Mouse (Mus musculus): Measurements from ENCODE around the gene Lpar3. TPM values are rescaled to one million over a fixed set of nuclear protein-coding genes. Genes with fewer than 3 reads are reported as not detected.

Gene Lpar3
- polyA plus RNA-seq, 1 experiment: not detected

DNA sequence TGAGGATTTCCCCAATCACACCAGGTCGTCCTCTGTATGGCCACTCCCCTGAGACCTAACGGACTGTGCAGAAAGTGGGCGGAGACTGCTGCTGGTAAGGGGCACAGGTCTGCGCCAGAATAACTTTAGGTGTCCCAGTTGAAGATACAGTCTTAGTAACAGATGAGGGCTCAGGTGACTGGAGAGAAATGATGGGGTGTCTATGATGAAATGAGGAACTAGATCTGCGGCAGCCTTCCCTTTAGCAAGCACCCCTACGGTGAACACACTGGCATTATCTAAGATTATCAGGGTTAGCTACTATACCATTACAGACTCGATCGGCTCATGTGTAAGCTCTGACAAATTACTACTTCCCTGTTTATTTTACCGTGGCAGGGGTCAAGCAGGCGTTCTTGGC lies 13.8 kb downstream of the Lpar3 start:
- no peak for TF ChIP-seq GATA1 (IDR thresholded peaks at IDR 0.05; ENCODE audit: low read length)

DNA sequence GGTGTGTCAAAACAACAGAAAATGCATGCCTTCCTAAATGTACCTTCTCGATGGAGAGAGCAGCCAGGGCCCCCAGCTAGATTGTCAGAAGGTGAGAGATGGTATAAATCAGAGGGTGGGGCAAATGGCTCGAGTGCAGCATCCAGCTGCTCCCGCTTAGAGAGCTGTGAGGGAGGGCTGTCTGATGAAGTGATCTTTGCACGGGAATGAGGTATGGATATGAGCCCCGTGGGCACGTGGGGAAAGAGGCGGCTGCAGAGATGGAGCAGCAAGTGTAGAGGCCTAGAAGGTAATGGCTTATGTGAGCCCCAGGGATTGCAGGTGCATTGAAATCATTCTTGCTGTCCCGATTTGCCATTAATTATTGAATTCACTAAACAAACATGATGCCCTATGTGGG lies 15.5 kb downstream of the Lpar3 start:
- TF ChIP-seq GATA1 (IDR thresholded peaks at IDR 0.05; ENCODE audit: low read length): no peak

DNA sequence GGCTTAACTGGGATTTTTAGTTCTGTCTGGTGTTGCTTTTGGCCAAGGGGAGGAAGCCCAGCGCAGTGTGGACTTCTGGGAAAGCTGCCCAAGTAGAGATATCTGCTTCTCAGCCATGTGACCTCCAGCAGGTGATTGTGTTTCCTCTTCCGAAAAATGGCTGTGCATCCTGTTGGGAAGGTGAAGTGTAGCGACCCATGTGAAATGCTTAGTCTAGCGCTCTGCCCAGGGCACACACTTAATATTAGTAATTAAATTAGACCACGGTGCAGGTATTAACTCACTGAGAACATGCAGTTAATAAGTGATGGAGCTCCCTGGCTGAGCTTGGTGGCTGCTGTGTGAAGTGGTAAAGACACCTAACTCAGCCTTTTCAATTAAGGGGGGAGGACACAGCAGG lies 16.9 kb downstream of the Lpar3 start:
- no peak for TF ChIP-seq GATA1 (IDR thresholded peaks at IDR 0.05; ENCODE audit: low read length)

DNA sequence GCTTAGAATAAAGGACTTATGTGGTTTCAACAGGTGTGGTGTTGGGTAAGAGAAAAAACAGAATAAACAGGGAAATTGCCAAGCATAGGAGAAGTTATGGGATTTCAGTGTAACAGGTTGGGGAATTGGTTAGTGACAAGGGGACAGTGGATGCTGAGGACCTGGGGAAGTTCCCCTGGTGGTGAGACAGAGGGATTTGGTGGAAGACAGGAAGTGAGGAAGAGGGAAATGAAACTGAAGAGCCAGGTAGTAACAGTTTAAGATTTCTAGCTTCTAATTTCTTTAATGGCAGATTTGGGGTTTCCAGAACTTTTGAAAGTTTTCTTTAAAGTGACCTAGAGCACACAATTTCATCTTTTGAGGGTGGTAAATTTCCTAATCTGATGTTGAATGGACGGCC lies 23.9 kb downstream of the Lpar3 start:
- no peak for TF ChIP-seq GATA1 (IDR thresholded peaks at IDR 0.05; ENCODE audit: low read length)

DNA sequence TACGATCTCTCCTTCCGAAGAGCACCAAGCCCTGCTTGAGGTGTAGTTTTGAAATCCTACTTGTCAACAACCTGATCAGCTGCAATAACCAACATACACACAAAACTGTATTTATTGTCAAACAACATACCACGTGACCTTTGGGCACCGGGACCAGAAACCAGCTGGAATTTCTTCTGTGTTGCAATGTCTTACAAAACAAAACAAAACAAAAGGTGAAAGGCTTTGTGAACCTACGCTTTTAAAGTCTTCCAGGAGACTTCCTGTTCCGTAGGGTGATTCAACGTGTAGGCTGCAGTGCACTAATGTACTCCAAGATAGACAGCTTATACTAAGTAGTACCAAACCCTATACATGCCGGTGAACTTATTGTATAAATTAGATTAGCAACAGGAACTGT lies 25.8 kb downstream of the Lpar3 start:
- no peak for TF ChIP-seq GATA1 (IDR thresholded peaks at IDR 0.05; ENCODE audit: low read length)

DNA sequence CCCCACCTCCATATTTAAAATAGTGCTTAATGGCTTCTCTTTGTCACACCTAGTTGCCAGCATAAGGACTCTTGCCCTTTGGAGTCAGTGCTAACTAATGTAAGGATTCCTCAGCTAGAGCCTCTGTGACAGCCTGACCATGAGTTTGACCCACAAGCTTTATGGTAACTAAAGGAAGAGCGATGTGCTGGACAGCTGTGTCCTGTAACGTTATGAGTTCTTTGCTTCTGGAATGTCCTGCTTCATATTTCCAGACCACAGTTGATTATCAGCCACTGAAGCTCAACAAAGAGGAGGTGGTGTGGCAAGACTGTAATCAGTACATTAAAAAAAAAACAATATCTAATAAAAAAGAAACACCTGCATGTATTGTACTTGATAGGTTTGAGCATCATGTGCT lies 26.2 kb downstream of the Lpar3 start:
- TF ChIP-seq GATA1 (IDR thresholded peaks at IDR 0.05; ENCODE audit: low read length): no peak

DNA sequence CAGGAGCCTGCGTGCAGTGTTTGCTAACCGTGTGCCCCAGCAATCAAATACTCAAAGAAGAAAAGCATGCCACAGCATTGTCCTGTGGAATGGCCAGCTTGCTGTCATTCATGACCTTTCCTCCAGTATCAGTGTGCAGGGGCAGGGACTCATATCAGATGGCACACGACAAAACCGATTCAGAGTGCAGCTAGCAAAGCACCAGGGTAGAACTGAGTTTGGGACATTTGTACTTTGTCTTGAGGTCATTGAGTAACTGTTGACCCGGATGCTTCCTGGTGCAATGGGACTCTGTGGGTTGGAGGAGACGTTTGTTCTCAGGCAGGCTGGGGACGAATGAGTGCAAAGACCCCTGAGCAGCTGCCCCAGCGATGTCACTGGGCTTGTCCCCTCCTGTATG lies 29.1 kb downstream of the Lpar3 start:
- TF ChIP-seq GATA1 (IDR thresholded peaks at IDR 0.05; ENCODE audit: low read length): no peak

DNA sequence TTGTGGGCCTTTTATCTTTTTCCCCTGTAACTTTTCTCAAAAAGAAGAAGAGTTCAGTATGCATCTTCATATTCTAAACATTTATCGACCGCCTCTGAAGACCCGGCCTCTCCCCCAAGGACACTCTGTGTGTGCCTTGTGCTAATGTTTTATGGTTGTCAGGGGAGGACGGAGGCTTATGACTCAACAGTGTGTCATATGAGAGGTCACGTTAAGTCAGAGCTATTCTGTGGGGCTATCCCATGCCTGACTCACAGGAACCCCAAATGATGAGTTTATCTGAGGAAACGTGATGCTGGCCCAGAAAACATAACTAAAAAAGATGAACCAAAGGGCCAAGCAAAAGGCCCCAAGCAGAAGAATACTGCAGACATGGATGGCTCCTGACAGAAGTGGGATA lies 31.0 kb downstream of the Lpar3 start:
- no peak for TF ChIP-seq GATA1 (IDR thresholded peaks at IDR 0.05; ENCODE audit: low read length)

DNA sequence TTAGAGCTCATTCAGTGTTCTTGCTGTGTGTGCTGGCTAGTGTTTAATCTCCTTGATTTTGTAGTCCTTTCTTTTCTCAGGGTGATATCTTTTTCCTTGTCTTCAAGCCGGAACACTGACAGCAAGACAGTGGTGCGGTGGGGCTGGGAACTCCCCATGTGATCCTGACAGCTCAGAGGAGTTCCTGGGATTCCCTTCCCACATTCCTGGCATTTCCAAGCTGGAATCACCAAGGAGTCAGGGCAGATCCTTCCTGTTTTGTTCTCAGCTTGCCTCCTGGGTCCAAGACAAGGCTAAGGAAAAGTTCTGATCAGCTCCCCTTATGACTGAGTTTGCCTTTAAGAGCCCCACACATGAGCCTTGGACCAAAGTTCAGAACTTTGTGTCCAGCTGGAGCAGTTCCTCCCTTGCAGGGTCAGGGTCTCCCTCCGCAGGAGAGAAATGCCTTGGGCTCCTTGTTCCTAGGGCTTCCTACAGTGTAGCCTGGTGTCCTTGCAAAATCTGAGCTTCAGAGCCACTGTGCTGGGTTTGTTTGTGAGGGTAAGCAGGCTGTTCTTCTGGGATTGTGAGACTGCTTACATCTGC lies 33.1 kb downstream of the Lpar3 start:
- TF ChIP-seq GATA1 (IDR thresholded peaks at IDR 0.05; ENCODE audit: low read length): no peak

DNA sequence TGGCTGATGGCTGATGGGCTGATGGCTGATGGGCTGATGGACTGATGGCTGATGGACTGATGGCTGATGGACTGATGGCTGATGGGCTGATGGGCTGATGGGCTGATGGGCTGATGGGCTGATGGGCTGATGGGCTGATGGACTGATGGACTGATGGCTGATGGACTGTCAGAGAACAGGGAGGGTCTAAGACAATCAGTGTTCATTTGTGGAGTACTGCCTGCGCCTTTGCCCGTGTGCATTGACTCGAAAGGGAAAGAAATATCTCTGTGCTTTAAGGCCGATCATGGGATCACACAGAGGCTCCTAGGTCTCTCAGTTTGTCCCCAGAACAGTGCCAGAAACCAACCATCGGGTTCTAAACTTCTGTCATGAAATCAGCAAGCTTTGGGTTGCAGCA lies 34.4 kb downstream of the Lpar3 start:
- no peak for TF ChIP-seq GATA1 (IDR thresholded peaks at IDR 0.05; ENCODE audit: low read length)

DNA sequence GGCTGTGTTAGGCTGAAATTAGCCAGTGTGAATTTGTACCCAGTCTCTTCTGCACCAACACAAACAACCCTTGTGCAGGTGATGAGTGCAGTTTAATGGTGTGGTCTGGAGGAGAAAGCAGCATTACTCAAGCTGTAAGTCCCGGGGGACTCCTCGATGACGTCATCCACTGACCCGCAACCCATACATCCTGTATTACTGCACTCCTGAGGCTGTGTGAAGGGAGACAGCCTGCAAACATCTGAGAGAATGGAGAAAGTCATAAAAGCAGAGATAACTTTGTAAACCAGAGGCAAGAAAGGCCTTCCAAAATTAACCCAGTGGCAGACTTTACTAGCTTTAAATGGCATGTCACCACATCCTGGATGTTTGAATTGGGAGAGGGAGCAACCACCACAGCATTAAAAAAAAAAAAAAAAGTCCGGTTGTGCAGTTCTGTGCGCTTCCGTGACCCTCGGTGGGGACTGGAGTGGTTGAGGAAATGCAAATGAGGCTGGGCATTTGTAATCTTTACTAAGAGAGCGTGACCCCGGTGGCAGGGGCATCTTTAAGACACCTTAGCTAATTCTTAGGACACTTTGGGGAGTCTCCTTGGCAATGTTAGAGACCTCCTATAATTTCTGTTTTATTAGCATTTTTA lies 36.8 kb downstream of the Lpar3 start:
- TF ChIP-seq GATA1 (IDR thresholded peaks at IDR 0.05; ENCODE audit: low read length): no peak

DNA sequence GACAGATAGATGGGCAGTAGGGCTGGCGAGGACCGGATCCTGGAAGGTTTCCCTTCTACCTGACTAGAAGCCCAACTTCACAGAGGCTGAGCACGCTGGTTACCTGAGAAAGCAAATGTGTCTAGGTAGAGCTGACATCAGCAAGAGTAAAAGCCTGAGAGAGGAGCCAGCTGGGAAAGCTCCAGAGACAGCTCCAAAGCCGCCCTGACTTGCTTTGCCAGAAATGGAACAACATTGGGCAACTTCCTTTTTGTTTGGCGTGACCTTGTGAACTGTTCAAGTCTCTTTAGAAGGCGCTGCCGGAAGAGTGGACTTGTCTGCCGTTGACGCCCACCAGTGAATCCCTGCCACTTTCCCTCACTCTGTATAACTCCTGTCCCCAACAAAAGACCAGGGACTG lies 39.4 kb downstream of the Lpar3 start:
- TF ChIP-seq GATA1 (IDR thresholded peaks at IDR 0.05; ENCODE audit: low read length): no peak

DNA sequence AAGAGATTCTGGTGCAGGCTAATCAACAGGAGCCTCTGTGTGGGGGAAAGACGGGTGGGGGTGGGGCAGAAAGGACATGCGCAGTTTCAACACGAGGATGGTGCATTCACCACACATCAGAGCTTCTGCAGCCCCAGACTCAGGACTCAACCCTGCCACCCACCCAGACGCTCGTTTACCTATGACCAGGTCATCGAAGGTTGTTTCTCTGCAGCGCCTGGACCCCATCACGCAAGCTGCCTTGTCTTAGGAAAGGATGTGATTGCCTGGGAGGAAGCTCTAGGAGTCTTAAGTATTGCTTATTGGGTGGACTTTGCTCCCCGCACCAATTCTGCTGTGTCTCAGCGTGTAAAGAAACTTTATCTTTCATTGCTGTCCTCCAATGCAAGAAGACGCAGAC lies 40.1 kb downstream of the Lpar3 start:
- TF ChIP-seq GATA1 (IDR thresholded peaks at IDR 0.05; ENCODE audit: low read length): no peak

DNA sequence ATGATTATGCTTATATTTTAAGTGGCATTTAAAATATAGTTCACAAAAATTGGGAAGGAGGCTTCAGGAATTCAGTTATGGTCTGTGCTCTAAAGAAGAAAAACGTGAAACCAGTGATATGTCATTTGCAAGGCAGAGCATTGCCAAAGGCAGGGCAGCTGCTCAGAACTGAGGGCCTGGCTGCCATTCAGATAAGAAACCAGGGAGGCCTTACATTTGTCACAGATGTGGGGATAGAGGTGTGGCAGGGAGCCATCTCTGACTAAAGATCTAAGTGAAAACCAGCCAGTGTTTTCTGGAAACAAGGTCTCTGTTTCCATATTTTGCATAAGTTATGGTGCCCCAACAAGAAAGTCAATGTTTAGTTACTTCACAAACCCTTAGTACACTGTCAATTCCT lies 41.8 kb downstream of the Lpar3 start:
- TF ChIP-seq GATA1 (IDR thresholded peaks at IDR 0.05; ENCODE audit: low read length): no peak

DNA sequence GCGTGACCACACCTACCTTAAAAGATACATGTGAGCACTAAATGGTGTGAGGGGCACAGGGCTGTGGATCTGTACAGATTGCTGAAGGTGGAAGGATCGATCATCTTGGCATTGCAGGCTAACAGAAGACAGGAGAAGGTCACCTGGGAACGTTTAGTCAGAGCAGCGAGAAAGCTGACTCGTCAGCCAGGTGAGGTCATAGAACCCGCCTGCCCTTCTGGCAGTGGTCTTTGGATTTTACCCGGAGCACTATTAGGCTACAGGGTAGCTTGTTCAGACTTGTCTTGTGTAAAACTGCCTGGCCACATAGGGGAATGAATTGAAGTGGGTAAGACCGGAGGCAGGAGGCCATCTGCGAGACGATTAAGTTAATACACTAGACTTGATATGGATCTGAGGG lies 43.4 kb downstream of the Lpar3 start:
- no peak for TF ChIP-seq GATA1 (IDR thresholded peaks at IDR 0.05; ENCODE audit: low read length)

DNA sequence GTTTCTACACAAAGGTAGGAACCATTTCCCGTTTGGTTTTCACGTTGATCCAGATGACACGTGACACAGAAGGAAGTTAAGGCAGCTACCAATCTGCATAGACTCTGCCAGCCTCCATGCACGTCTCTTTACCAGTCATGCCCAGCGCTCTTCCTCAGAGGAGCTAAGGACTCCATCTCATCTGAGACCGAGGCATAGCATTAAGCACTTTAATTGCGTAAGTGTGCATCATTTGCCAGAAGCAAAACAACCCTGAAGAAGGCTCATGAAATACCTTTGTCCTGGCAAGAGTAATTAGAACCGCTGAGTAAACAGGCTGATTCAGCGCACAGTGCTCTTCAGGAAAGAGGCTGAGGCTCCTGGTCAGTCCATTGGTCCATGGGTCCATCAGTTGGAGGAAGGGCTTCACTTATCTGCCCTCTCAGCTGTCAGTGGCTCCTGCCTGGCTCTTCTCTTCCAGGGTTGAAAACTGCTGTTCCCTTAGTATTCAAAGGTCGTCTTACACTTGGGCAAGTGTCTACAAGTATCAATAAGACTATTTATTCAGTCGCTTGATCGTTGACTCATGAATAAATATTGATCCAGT lies 44.9 kb downstream of the Lpar3 start:
- TF ChIP-seq GATA1 (IDR thresholded peaks at IDR 0.05; ENCODE audit: low read length): no peak

Data from G1E-ER4 (cell line).